Mouse (Mus musculus) gastrocnemius, adult 8-10 months (tissue): ENCODE measurements at regions not wholly inside any gene's neighbourhood (a gene's known extent, or its start where the extent isn't known, plus 50 kb on each side); places are given as distances from the start of the nearest gene placed in this dataset.

ENCODE experiments used
- DNase-seq, 2 experiments: peaks; one replicate each; pipeline ENCODE4 v3.0.0; 2022; ENCODE audit warnings: low spot score in 2 of 2

DNA sequence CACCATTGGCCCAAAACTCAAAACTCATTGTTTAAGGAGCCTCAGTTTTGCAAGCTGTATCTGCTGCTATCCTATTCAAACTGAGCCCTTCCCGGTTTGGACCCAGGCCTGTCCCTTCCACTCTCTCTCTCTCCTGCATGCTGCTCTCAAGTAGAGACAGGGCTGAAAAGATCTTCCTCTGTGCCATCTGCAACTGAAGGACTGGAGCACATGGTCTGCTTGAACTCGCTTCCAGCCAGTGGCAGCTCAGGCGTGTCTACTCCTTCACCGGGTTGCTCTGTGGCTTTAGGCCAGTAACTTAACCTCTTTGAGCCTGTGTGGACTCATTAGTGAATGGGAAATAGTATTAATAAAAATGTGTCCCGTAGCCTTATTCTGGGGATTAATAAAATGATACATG, 170.4 kb upstream of the Camk1g start:
- no peak for DNase-seq

- DNase-seq = no peak
Measured at GRCm38 (mm10) chr1:193539261-193539660, 169.2 kb upstream of the Camk1g start.

DNA sequence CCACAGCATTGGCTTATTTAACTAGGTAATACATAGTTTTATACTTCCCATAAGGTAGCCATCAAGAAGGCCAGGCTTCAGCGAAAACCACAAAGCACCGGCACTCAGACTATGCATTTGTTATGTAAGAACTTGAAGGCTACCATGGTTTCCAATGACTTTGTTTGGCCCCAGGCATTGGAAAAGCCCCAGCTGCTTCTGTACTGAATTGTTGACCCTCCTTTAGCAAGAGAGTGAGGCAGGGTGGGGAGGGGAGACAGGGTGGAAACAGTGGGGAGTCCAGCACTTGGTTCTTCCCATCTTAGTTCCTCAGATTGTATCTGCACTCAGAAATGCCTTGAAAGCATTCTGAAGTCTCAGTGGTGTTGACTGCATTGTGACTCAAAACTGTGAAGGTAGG, 168.3 kb upstream of the Camk1g start:
- no peak for DNase-seq

DNA sequence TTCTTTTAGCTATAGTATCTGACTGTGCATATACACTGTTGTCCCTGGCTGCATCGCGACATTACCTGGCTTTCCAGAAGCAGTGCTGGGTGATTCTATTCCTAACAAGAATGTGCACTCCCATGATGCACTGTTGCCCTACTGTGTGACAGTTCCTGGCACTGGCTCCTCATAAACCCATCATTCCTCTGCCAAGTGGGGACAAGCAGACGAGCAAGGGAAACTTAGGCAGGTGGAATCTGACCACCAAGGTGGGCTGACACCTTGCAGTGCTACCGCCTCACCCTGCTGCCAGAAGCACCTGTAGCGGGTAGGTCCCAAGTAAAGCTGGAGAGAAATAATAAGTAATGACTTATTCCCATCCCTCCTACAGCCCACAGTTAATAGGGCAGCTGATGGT, 167.5 kb upstream of the Camk1g start:
- no peak for DNase-seq

DNA sequence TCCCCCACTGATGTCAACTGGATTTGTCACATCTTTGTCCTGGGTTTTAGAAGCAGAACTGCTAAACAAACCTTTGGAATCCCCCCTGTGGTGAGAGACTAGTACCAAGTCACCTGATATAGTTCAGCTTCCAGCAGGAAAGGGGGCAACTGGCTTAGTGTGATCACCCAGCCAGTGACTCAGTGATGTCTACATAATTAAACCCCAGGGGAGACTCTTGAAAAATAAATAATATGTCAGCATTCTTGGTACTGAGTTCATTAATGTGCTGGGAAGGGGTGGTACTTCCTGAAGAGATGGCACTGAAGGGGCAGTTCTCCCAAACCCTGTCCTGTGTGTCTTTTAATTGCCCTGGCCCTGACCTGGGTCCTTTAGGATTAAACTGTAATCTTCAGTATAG, 166.5 kb upstream of the Camk1g start:
- DNase-seq = no peak

- no peak for DNase-seq
Measured at GRCm38 (mm10) chr1:193534449-193534848, 164.4 kb upstream of the Camk1g start.

DNA sequence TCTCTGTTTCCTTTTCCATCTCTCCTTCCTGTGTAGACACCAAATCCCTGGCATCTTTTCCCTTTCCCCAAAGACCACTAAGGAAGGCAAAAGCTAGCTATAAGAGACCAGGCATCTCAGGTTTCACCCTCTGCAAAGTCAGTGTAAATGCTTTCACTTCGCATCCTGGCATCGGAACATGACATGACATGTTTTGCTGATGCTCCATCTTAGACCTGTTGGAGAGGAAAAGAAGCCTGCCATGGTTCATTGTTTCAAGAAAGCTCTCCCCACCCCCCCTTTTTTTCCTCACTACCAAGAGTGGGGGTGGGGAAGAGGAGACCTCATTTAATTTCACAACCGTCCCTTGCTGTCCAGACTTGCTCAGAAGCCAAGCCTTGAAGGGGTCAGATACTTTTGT, 156.4 kb upstream of the Camk1g start:
- DNase-seq = no peak

DNA sequence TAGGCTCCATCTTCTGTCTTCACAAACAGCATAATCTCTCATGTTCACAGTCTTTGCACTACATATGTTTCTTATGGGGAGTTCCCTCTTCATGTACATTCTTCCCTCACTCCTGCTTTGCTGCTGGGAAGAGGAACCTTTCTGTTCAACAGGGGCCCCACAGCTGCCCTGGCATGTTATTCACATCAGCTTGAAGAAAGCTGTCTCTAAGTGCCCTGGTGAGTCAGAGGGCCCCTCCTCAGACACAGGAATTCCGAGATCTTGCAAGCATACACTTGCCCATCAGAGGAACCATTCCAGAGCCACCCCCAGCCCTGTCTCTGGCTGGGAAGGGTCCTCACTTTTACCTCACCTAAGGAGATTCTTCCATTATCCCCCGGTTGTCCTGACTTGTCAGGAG, 151.9 kb upstream of the Camk1g start:
- DNase-seq = no peak

GRCm38 (mm10) chr1:193518840-193519239, 148.7 kb upstream of the Camk1g start:
- no peak for DNase-seq

GRCm38 (mm10) chr1:193517968-193518367, 147.9 kb upstream of the Camk1g start:
- no peak for DNase-seq

GRCm38 (mm10) chr1:193517293-193517692, 147.2 kb upstream of the Camk1g start:
- no peak for DNase-seq

DNA sequence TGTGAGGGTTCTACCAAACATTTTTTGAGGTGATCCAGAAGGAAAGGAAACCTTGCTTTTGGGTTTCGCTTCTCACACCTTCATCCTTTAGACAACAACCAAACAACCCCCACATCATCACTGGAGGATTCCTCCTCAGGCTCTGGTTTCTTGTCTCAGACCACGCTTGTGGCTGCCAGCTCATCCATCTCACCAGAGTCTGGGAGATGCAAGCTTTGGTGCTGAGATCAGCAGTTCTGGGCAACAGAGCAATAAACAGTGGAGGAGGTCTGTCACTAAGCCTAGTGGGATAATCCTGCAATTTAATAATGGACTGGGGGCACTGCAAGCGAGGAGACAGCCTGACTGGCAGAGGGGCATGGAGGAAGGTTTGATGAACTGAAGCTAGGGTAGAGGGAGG, 146.3 kb upstream of the Camk1g start:
- DNase-seq = no peak

DNA sequence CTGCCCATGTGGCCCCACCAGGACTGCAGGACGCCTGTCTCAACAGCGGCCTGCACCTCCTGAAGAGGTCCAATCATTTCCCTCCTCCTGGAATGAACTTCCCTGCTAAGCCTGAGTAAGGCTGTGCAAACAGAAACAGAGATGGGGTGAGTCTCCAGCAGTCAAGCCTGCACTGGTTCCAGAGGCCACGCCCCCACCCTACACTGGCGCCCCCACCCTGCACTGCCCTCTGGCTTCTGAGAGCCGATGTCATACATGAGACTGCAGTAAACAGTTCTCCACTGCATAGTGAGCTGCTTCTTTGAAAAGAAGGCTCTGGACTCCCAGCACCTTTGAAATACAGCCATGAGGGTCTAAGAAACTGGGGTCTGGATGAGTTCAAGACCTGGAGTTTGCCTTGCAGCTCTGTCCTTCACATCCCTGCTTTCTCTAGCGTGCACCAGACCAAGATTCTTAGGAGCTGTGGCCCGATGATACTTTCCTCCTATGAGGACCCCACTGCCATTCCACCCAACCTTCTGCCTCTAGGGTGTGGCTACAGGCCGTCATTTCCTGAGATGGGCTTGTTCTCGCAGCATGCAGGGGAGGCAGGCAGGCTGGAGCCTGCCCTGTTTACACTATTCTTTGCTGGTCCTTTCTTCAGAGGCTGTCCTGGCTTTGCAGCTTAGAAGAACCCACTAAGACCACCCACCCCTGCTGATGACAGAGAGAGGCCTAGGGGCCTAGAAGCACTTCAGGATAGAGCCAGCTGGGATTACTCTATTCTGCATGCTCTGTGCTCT, 144.0 kb upstream of the Camk1g start:
- DNase-seq = no peak

- DNase-seq = no peak
Measured at GRCm38 (mm10) chr1:193510066-193510793, 140.1 kb upstream of the Camk1g start.

GRCm38 (mm10) chr1:193508271-193508670, 138.2 kb upstream of the Camk1g start:
- no peak for DNase-seq

DNA sequence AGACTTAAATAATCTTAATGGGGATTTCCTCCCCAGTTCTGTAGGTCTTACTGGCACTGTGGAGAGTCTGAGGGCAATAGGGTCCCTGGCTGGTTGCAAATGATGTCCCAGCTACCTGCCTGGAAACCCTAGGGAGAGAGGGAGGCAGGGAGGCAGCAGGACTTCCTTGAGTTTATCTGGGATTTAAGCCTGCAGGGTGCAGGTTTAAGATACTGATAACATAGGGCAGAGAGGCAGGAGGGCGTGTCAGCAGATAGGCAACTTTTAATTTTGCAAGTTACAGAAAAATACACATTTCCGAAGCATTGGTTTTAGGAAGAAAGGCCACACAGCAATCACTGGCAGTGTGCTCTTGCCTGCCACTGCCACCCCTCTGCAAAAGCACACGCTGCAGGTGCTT, 136.9 kb upstream of the Camk1g start:
- DNase-seq = no peak

DNA sequence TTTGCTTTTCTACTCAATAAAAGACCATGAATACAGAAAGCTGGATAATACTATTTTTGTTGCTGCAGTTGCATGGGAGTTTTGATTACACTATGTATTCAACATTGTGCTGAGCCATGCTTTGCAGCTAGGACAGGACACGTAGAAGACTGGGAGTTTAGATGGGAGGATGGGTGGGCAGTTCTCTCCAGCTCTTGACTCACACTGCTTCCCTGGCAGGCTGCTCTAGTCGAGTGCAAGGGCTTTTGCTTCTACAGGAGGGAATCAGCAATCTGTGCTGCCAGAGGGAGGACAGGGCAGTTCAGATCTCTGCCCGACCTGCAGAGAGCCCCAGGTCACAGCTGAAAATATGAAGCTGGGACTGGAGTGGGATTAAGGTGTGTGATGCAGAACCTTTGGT, 135.3 kb upstream of the Camk1g start:
- DNase-seq = no peak

- no peak for DNase-seq
Measured at GRCm38 (mm10) chr1:193504611-193505010, 134.5 kb upstream of the Camk1g start.

- no peak for DNase-seq
Measured at GRCm38 (mm10) chr1:193503624-193504325, 133.7 kb upstream of the Camk1g start.

- no peak for DNase-seq
Measured at GRCm38 (mm10) chr1:193496265-193497183, 126.4 kb upstream of the Camk1g start.

- no peak for DNase-seq
Measured at GRCm38 (mm10) chr1:193488039-193488438, 117.9 kb upstream of the Camk1g start.
